Mouse (Mus musculus) large intestine, adult 2 months (tissue): ENCODE results near the gene En1. TPM values are rescaled to one million over a fixed set of nuclear protein-coding genes. Genes with fewer than 3 reads are reported as not detected.
A peak's percentile ranks its signal among the peaks of the same experiment; 100 is the strongest.

Source experiments
- DNase-seq: peaks from one replicate; pipeline ENCODE4 v3.0.0-alpha.2; 2012; ENCODE audit warnings: low read depth, low spot score
- WGBS: fragments of 180-500 bp; shearing (Covaris S2); methylation state at CpG from one replicate; pipeline ENCODE4 v1.1.7; 2018; 5-methylcytosine and 5-hydroxymethylcytosine counted together
- polyA plus RNA-seq: library from polyadenylated mRNA; depleted of rRNA; stranded (reverse); fragments of >200 nt; gene quantifications from 2 replicates; pipeline ENCODE4 v1.2.3, GENCODE M21; 2012; rRNA removed

En1 gene
- polyA plus RNA-seq, 1 experiment: not detected

DNA sequence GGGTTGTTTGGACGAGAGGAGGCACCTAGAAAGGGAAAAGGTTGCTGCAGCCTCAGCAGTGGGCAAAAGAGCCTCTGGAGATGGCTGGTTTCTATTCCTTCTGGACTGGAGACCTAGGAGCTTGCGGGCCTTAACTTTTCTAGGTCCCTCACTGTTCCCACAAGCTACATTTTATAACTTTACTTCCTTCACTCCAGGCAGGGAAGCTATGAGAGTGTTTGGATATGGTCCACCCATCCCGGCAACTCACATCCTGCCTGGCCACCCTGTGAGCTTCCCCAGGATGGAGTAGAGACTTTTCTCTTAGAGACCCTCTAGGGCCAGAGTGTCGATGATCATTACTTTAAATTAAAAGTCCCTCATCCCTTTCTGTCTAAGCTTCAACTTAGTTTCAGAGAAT, 13.3 kb downstream of the En1 start:
- 3% methylated on average over 4 of the region's 4 CpGs for WGBS
- no peak for DNase-seq

DNA sequence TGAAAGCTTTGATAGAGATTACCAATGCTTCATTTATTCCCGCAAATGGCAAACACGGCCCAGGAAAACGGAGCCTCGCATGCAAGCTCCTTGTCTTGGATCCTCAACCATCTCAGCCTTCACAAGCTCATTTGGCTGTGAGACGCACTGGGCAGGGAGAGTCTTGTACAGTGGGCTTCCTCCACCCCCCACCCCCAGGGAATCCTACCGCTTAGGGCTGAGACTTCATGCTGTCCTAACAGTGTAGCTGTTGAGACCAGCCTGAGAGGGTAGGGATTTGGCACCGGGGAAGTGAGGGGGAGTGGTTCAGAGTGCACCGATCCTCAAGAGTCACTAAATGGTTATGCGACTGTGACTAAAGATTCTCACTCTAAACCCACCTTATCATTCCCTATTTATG, 13.7 kb downstream of the En1 start:
- 2% methylated on average over 9 of the region's 9 CpGs for WGBS
- DNase-seq: no peak

DNA sequence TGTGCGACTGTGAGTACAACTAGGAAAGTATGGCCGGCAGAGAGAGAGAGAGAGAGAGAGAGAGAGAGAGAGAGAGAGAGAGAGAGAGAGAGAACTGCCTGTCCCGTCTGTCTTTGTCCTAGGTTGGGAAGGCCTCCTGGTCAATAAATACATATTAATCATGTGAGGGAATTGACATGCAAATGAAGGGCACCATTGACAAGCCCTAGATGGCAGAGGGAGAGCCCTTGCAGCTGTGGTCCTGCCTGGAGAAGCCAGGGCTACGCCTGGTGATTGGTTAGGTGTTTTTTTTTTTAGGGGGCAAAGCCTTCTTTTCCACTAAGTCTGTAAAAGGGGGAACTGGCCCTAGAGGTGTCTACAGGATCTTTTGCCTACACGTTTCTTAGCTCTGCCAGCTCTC, 19.2 kb downstream of the En1 start:
- no peak for DNase-seq
- 33% methylated on average over 5 of the region's 5 CpGs for WGBS

DNA sequence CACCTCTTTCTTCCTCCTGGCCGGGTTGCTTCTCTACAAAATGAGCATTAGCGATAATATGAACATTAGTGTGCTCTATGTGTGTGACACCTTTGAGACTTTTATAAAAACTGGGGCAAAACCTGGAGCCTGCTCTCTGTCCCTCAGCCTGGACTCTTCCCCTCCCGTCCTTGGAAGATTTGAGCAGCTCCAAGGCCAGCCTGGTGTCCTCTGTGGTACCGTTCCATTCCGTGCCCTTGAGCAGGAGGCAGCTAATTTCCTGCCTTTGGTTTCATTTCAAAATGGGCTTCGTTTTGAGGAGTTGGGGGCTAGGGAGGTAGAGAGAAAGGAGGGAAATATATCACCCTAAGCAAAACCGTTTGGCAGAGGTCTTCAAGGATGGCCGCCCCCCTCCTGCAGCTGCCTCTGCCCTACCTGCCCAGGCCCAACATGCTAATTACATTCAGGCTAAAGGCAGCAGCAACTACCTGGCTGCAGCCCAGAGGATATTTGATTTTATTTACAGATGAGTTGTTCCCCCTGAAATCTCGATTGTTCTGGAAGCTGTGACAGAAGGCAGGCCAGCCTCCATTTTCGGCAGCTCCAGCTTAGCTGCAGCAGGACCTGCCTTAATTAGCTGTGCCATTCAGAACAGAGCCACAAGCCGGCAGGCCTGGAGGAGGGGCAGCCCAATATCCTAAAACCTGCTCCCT, 24.9 kb downstream of the En1 start:
- WGBS: 46% methylated on average over 11 of the region's 11 CpGs
- DNase-seq: no peak

DNA sequence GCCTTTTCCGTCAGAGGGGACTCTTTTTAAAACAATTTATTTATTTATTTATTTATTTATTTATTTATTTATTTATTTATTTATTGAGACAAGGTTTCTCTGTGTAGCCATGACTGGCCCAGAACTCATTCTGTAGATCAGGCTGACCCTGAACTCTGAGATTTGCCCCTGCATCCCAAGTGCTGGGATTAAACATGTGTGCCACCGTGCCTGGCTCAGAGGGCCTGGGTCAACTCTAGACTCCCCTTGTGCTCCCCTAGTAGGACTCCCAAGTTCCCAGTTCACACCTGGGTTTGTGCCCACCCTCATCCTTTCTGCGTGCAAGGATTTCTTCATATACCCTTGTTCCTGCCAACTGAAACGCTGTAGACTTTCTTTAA, 25.4 kb downstream of the En1 start:
- WGBS: 83% methylated on average over 4 of the region's 4 CpGs
- no peak for DNase-seq

DNA sequence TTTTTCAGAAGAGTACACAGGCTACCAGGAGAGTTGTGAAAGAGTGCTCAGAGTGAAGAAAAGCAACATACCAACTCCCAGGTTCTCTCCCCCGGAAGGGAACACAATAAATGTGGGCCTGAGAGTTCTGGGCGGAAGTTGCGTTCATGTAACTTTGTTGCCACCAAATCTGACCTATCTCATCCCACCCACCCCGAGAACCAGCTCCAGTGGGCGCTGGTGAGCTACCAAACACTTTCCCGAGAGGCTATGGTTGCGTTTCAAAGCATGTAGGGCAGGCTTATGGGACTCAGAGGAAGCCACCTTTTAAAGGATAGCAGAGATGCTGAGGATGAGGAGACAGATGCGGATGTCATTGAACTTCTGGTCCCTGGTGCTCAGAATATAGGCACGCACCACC, 26.6 kb downstream of the En1 start:
- WGBS: 43% methylated on average over 9 of the region's 9 CpGs
- DNase-seq: no peak

DNA sequence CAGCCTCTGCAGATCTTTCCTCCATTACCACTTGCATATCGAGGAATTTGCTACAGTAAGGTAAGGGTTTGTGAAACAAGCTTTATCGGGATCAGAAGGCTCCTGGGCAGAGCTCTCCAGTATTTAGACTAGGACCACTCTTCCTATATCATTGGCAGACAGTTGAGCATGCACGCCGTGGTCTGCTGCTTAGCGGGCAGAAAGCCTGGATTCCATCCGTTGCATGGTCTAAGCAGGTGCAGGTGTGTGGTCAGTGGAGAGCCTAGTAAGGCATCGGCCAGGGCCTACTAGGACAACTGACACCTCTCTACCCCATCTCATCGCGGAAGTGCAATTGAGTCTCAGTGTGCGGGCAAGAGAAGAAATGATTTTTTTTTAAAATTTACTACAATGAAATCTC, 41.2 kb downstream of the En1 start:
- DNase-seq: no peak
- 27% methylated on average over 10 of the region's 10 CpGs for WGBS

DNA sequence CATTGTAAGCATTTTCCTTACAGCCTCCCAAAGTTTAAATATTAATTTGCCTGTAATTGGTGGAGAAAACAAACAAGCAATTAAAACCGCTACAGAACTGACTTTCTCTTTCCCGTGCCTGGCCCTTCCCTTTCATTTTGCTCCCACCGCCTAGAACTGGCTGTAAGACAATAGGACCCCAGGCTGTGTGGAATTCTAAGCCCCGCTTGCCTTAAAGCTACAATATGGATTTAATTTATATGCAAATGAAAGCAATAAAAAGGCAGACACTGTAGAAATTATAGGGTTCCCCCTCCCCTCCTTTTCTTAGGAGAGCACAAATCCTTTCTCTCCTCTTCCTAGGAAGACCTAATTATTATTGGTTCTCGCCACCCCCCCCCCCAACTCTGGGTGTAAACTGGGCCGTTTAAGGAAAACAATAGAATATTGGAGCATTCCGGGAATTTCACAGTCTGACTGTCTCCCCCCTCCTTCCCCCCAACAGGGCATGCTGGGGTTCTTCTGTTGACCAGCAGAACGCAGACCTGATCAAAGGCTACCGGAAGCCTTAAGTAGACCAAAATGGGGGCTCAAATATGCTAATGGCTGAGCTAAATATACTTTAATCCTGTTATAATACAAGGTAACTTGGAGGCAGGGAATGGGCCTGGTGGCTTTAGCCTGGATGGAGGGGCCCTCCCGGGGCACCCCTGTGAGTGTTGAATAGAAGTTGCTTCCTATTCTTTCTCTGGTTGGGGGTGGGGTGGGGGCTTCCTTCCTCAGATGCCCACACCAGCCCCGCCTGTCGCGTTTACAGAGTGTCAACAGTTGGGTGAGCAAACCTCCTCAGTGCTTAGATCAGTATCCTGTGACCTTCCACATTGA, 41.9 kb downstream of the En1 start:
- 32% methylated on average over 13 of the region's 13 CpGs for WGBS
- DNase-seq: no peak

DNA sequence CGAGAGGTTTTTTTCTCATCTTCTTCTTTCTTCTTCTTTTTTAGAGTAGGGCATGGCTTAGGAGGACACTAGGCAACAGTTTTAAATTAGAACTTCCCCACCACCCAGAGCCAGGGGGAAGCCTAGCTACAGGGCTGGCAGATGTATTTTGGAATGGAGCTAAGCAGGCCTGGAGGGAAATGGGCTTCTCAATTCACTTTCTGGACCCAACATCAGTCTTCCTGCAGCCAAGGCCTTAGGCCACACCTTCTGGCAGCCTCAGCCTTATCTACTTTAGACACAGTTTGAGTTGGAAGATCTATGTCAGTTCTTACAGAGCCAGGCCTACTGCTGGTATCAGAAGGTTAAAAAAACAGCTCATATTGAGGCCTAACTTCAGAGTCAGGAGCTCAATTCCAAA, 42.5 kb downstream of the En1 start:
- 93% methylated on average over 1 of the region's 1 CpGs for WGBS
- no peak for DNase-seq

DNA sequence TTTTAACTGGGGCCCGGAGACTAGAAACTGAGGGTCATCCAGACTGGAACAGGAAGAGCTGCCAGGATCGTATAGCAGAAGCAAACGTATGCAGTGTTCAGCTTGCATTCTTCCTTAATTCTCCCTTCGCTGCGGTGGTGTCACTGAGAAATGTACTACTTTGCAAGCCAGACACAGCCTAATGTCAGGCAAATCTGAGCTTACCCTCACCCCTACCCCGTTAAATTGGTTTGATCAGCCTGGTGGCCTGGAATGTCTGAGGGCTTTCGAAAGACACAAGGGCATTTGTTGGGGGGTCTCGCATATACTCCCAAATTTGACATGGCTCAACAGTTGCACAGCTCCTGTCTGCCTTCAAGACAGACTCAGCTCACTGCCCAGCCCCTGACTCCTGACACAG, 47.9 kb downstream of the En1 start:
- DNase-seq: no peak
- 65% methylated on average over 8 of the region's 8 CpGs for WGBS

DNA sequence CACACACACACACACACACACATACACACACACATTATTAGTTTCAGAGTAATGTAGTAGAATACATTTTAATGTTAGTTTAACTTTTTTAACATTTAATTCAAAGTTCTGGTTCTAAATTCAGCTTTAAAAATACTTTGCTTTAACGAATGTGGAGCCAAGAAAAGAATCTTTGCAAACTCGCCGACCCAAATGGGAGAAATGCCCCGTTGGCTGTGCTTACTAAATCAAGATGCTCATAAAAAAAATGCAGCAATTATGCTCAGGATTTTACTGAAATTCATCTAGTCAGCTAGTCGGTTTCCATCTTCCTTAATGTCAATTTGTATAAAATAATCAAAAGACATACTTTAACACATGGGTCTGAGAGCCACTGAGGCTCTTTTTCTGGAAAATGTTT, 49.8 kb downstream of the En1 start:
- WGBS: 72% methylated on average over 5 of the region's 5 CpGs
- DNase-seq: no peak

DNA sequence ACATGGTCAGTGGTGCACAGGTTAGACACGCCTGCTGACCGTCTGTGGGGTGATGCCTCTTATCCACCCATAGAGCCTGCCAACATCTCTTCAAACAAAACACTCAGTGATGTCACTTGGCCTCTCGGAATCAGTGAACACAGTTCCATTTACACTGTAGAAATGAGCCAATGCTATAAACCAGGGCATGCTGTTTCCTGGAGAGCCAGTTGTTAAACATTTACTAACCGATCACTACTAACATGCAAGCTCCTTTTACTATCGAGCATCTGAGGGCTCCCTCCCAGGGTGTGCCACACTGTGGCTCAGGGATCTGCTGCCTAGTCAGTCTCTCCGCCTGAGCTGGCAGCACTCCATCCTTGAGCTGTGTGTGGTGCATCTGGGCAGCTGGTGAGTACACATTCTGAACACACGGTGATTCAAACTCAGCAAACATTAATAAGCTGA, 52.8 kb downstream of the En1 start:
- WGBS: 25% methylated on average over 7 of the region's 7 CpGs
- peak; percentile 75 for DNase-seq

Other genes with a start within 250 kb of the En1 start
- 0.07 and 0.21 TPM in 2 replicates for gene Marco, start 97.4 kb upstream of the En1 start, polyA plus RNA-seq